Mouse (Mus musculus) small intestine, adult 2 months (tissue): Measurements from ENCODE around the gene Rsbn1l.

Experiments used
- CTCF ChIP-seq: fragments of 200-500 bp; IDR thresholded peaks from 2 replicates; pipeline ENCODE4 v1.5.1; 2012; ENCODE audit warnings: low read depth, mild to moderate bottlenecking, control low read depth, inconsistent platforms, low read length, moderate library complexity, mixed read lengths; ENCODE audit not compliant: insufficient replicate concordance, insufficient read length; ENCODE audit errors: extremely low read depth
- POLR2A ChIP-seq: fragments of 200-500 bp; IDR thresholded peaks from 2 replicates; pipeline ENCODE4 v1.6.1; 2012; ENCODE audit warnings: low read depth, mild to moderate bottlenecking, control low read depth, inconsistent platforms, low read length, moderate library complexity

- TF ChIP-seq CTCF (no peak), POLR2A (no peak)
Measured at GRCm38 (mm10) chr5:20952337-20952925, 3.8 kb downstream of the Rsbn1l start.
